Mouse (Mus musculus) adrenal gland, adult 8-10 months (tissue): ENCODE data around the gene Gstcd. TPM values are rescaled to one million over a fixed set of nuclear protein-coding genes. Genes with fewer than 3 reads are reported as not detected.

Experiments
- DNase-seq: peaks from one replicate; pipeline ENCODE4 v3.0.0; 2022
- total RNA-seq, 4 experiments: library from RNA; stranded (reverse); gene quantifications; 2 replicates each; pipeline ENCODE4 v1.2.4; 2022

Gene Gstcd
- 10 to 100 TPM; 12.6 to 14.0 (median 13.4) TPM for total RNA-seq

- peak; percentile 87 for DNase-seq
Measured at GRCm38 (mm10) chr3:133091664-133092273, at the start of gene Gstcd, which contains the start of gene Ints12. Gene Gstcd (minus strand): TSS chr3:133092033. Gene Ints12 (plus strand): TSS chr3:133091840.

GRCm38 (mm10) chr3:133132611-133133010, 40.8 kb upstream of the Gstcd start:
- no peak for DNase-seq

- DNase-seq: no peak
Measured at GRCm38 (mm10) chr3:133131372-133131771, 39.5 kb upstream of the Gstcd start.

- DNase-seq: no peak
Measured at GRCm38 (mm10) chr3:133113281-133113680, 21.4 kb upstream of the Gstcd start.

GRCm38 (mm10) chr3:133111741-133112140, 19.9 kb upstream of the Gstcd start:
- DNase-seq: peak; percentile 8

GRCm38 (mm10) chr3:133109844-133110243, 18.0 kb upstream of the Gstcd start:
- DNase-seq: no peak

- no peak for DNase-seq
Measured at GRCm38 (mm10) chr3:133108731-133109130, 16.9 kb upstream of the Gstcd start.

- DNase-seq: no peak
Measured at GRCm38 (mm10) chr3:133104436-133104835, 12.6 kb upstream of the Gstcd start.

- DNase-seq: no peak
Measured at GRCm38 (mm10) chr3:133103768-133104167, 11.9 kb upstream of the Gstcd start.

- DNase-seq: no peak
Measured at GRCm38 (mm10) chr3:133098909-133099308, 7.1 kb upstream of the Gstcd start.

GRCm38 (mm10) chr3:133098336-133098735, 6.5 kb upstream of the Gstcd start:
- DNase-seq: no peak

GRCm38 (mm10) chr3:133097936-133098335, 6.1 kb upstream of the Gstcd start:
- no peak for DNase-seq

GRCm38 (mm10) chr3:133094305-133094704, 2.5 kb upstream of the Gstcd start:
- no peak for DNase-seq

GRCm38 (mm10) chr3:133092936-133093335, 1.1 kb upstream of the Gstcd start:
- no peak for DNase-seq

GRCm38 (mm10) chr3:133092274-133092853, 531 bp upstream of the Gstcd start:
- no peak for DNase-seq

- no peak for DNase-seq
Measured at GRCm38 (mm10) chr3:133091121-133091663, 641 bp downstream of the Gstcd start.

- DNase-seq: no peak
Measured at GRCm38 (mm10) chr3:133090247-133091120, 1.3 kb downstream of the Gstcd start.

- no peak for DNase-seq
Measured at GRCm38 (mm10) chr3:133085858-133086257, 6.0 kb downstream of the Gstcd start.

GRCm38 (mm10) chr3:133082736-133083135, 9.1 kb downstream of the Gstcd start:
- no peak for DNase-seq

GRCm38 (mm10) chr3:133075560-133075959, 16.3 kb downstream of the Gstcd start:
- DNase-seq: no peak

GRCm38 (mm10) chr3:133052068-133052467, 39.8 kb downstream of the Gstcd start:
- no peak for DNase-seq

GRCm38 (mm10) chr3:133033145-133033755, 58.6 kb downstream of the Gstcd start:
- no peak for DNase-seq

- no peak for DNase-seq
Measured at GRCm38 (mm10) chr3:133026977-133027376, 64.9 kb downstream of the Gstcd start.
